Mouse (Mus musculus): ENCODE measurements at regions not wholly inside any gene's neighbourhood (a gene's known extent, or its start where the extent isn't known, plus 50 kb on each side); places are given as distances from the start of the nearest gene placed in this dataset.
A peak's percentile ranks its signal among the peaks of the same experiment; 100 is the strongest.

- peak; percentile 6 for DNase-seq
Observed at GRCm38 (mm10) chr19:19421706-19422105, 310.7 kb upstream of the Rorb start.
